Mouse (Mus musculus): ENCODE data around the gene 4921536K21Rik. TPM values are rescaled to one million over a fixed set of nuclear protein-coding genes. Genes with fewer than 3 reads are reported as not detected.

4921536K21Rik gene
- polyA plus RNA-seq, 1 experiment from 2014 or later = 0.79 TPM

GRCm38 (mm10) chr11:3900296-3900695 lies 5.4 kb upstream of the 4921536K21Rik start:
- Histone ChIP-seq H3K4me1 (replicated peaks; ENCODE audit: control insufficient read depth, insufficient read depth, low read length) (peaks cover 7% of the 10 kb centered on the region; the same call in 1 of the 2 replicates), H3K9ac (ENCODE audit: low read length) (no peak overlapping the region), H3K27me3 (ENCODE audit: control insufficient read depth, insufficient read depth, low read depth, low read length) (no peaks in the 10 kb centered on the region), H3K4me3 (ENCODE audit: low read length) (no peak overlapping the region), H3K9me3 (ENCODE audit: control insufficient read depth, low read length) (no peaks in the 10 kb centered on the region), H3K4me2 (ENCODE audit: low read depth, low read length) (no peak overlapping the region), H3K36me3 (ENCODE audit: control insufficient read depth, insufficient read depth, low read length) (no peaks in the 10 kb centered on the region), H3K27ac (ENCODE audit: low read length) (no peak overlapping the region)
- ATAC-seq (ENCODE audit: low read depth) = no peak
- whole genome bisulfite sequencing = 67% methylated on average over 6 of the region's 6 CpGs

GRCm38 (mm10) chr11:3895933-3896332 lies 1.0 kb upstream of the 4921536K21Rik start:
- H3K4me1 ChIP-seq (replicated peaks; ENCODE audit: control insufficient read depth, insufficient read depth, low read length) = 0 out of 2 replicates have a peak, but pooled peaks cover 4% of the 10 kb centered on the region
- no peak overlapping the region for H3K27ac ChIP-seq (ENCODE audit: low read length)
- 79% methylated on average over 1 of the region's 1 CpGs for WGBS
- no peak overlapping the region for H3K4me3 ChIP-seq (ENCODE audit: low read length)
- no peaks in the 10 kb centered on the region for H3K9me3 ChIP-seq (ENCODE audit: control insufficient read depth, low read length)
- ATAC-seq (ENCODE audit: low read depth) = no peak
- H3K27me3 ChIP-seq (ENCODE audit: control insufficient read depth, insufficient read depth, low read depth, low read length) = no peaks in the 10 kb centered on the region
- no peak overlapping the region; the same call in 1 of the 2 replicates for H3K4me2 ChIP-seq (ENCODE audit: low read depth, low read length)
- no peaks in the 10 kb centered on the region for H3K36me3 ChIP-seq (ENCODE audit: control insufficient read depth, insufficient read depth, low read length)
- no peak overlapping the region for H3K9ac ChIP-seq (ENCODE audit: low read length)

GRCm38 (mm10) chr11:3895458-3895857 lies 560 bp upstream of the 4921536K21Rik start:
- H3K36me3 ChIP-seq (ENCODE audit: control insufficient read depth, insufficient read depth, low read length) = no peaks in the 10 kb centered on the region
- peak overlapping the region; percentile 77 for H3K4me2 ChIP-seq (ENCODE audit: low read depth, low read length)
- peak overlapping the region; percentile 64 for H3K9ac ChIP-seq (ENCODE audit: low read length)
- peak overlapping the region; percentile 57 for H3K4me3 ChIP-seq (ENCODE audit: low read length)
- 0 out of 2 replicates have a peak, but pooled peaks cover 4% of the 10 kb centered on the region for H3K4me1 ChIP-seq (replicated peaks; ENCODE audit: control insufficient read depth, insufficient read depth, low read length)
- H3K9me3 ChIP-seq (ENCODE audit: control insufficient read depth, low read length) = no peaks in the 10 kb centered on the region
- H3K27ac ChIP-seq (ENCODE audit: low read length) = peak overlapping the region; percentile 76
- H3K27me3 ChIP-seq (ENCODE audit: control insufficient read depth, insufficient read depth, low read depth, low read length) = no peaks in the 10 kb centered on the region
- 1% methylated on average over 10 of the region's 10 CpGs for WGBS
- ATAC-seq (ENCODE audit: low read depth) = peak; percentile 37

GRCm38 (mm10) chr11:3893970-3894369 lies 928 bp downstream of the 4921536K21Rik start:
- Histone ChIP-seq H3K4me1 (replicated peaks; ENCODE audit: control insufficient read depth, insufficient read depth, low read length) (0 out of 2 replicates have a peak, but pooled peaks cover 4% of the 10 kb centered on the region), H3K9ac (ENCODE audit: low read length) (no peak overlapping the region), H3K9me3 (ENCODE audit: control insufficient read depth, low read length) (no peaks in the 10 kb centered on the region), H3K27me3 (ENCODE audit: control insufficient read depth, insufficient read depth, low read depth, low read length) (no peaks in the 10 kb centered on the region), H3K4me2 (ENCODE audit: low read depth, low read length) (no peak overlapping the region; the same call in 1 of the 2 replicates), H3K36me3 (ENCODE audit: control insufficient read depth, insufficient read depth, low read length) (no peaks in the 10 kb centered on the region), H3K27ac (ENCODE audit: low read length) (no peak overlapping the region), H3K4me3 (ENCODE audit: low read length) (no peak overlapping the region)
- ATAC-seq (ENCODE audit: low read depth) = no peak
- 76% methylated on average over 6 of the region's 6 CpGs for WGBS

GRCm38 (mm10) chr11:3887331-3887730 lies 7.6 kb downstream of the 4921536K21Rik start:
- no peaks in the 10 kb centered on the region for H3K27me3 ChIP-seq (ENCODE audit: control insufficient read depth, insufficient read depth, low read depth, low read length)
- no peaks in the 10 kb centered on the region for H3K36me3 ChIP-seq (ENCODE audit: control insufficient read depth, insufficient read depth, low read length)
- H3K4me3 ChIP-seq (ENCODE audit: low read length) = no peak overlapping the region
- no peak overlapping the region for H3K4me2 ChIP-seq (ENCODE audit: low read depth, low read length)
- 60% methylated on average over 5 of the region's 5 CpGs for WGBS
- ATAC-seq (ENCODE audit: low read depth) = no peak
- no peak overlapping the region for H3K27ac ChIP-seq (ENCODE audit: low read length)
- H3K9ac ChIP-seq (ENCODE audit: low read length) = no peak overlapping the region
- H3K4me1 ChIP-seq (replicated peaks; ENCODE audit: control insufficient read depth, insufficient read depth, low read length) = no peaks in the 10 kb centered on the region
- H3K9me3 ChIP-seq (ENCODE audit: control insufficient read depth, low read length) = no peaks in the 10 kb centered on the region

GRCm38 (mm10) chr11:3883711-3884110 lies 11.2 kb downstream of the 4921536K21Rik start:
- Histone ChIP-seq H3K27me3 (ENCODE audit: control insufficient read depth, insufficient read depth, low read depth, low read length) (no peaks in the 10 kb centered on the region), H3K4me2 (ENCODE audit: low read depth, low read length) (no peak overlapping the region), H3K27ac (ENCODE audit: low read length) (no peak overlapping the region), H3K36me3 (ENCODE audit: control insufficient read depth, insufficient read depth, low read length) (no peaks in the 10 kb centered on the region), H3K4me1 (replicated peaks; ENCODE audit: control insufficient read depth, insufficient read depth, low read length) (no peaks in the 10 kb centered on the region), H3K9me3 (ENCODE audit: control insufficient read depth, low read length) (no peaks in the 10 kb centered on the region), H3K4me3 (ENCODE audit: low read length) (no peak overlapping the region), H3K9ac (ENCODE audit: low read length) (no peak overlapping the region)
- no peak for ATAC-seq (ENCODE audit: low read depth)
- WGBS = 93% methylated on average over 3 of the region's 3 CpGs

GRCm38 (mm10) chr11:3879836-3880235 lies 15.1 kb downstream of the 4921536K21Rik start:
- no peaks in the 10 kb centered on the region for H3K27me3 ChIP-seq (ENCODE audit: control insufficient read depth, insufficient read depth, low read depth, low read length)
- peak; percentile 54; the same call in 1 of the 2 replicates for ATAC-seq (ENCODE audit: low read depth)
- no peak overlapping the region for H3K9ac ChIP-seq (ENCODE audit: low read length)
- 42% methylated on average over 2 of the region's 2 CpGs for WGBS
- H3K9me3 ChIP-seq (ENCODE audit: control insufficient read depth, low read length) = no peaks in the 10 kb centered on the region
- H3K36me3 ChIP-seq (ENCODE audit: control insufficient read depth, insufficient read depth, low read length) = no peaks in the 10 kb centered on the region
- H3K4me3 ChIP-seq (ENCODE audit: low read length) = no peak overlapping the region
- H3K4me2 ChIP-seq (ENCODE audit: low read depth, low read length) = no peak overlapping the region
- no peak overlapping the region for H3K27ac ChIP-seq (ENCODE audit: low read length)
- H3K4me1 ChIP-seq (replicated peaks; ENCODE audit: control insufficient read depth, insufficient read depth, low read length) = no peaks in the 10 kb centered on the region

GRCm38 (mm10) chr11:3878660-3879059 lies 16.2 kb downstream of the 4921536K21Rik start:
- ATAC-seq (ENCODE audit: low read depth) = no peak
- Histone ChIP-seq H3K4me2 (ENCODE audit: low read depth, low read length) (no peak overlapping the region), H3K27me3 (ENCODE audit: control insufficient read depth, insufficient read depth, low read depth, low read length) (no peaks in the 10 kb centered on the region), H3K9ac (ENCODE audit: low read length) (no peak overlapping the region), H3K4me1 (replicated peaks; ENCODE audit: control insufficient read depth, insufficient read depth, low read length) (no peaks in the 10 kb centered on the region), H3K9me3 (ENCODE audit: control insufficient read depth, low read length) (no peaks in the 10 kb centered on the region), H3K27ac (ENCODE audit: low read length) (no peak overlapping the region), H3K36me3 (ENCODE audit: control insufficient read depth, insufficient read depth, low read length) (no peaks in the 10 kb centered on the region), H3K4me3 (ENCODE audit: low read length) (no peak overlapping the region)
- WGBS = 65% methylated on average over 7 of the region's 7 CpGs

GRCm38 (mm10) chr11:3876419-3876818 lies 18.5 kb downstream of the 4921536K21Rik start:
- no peak overlapping the region for H3K4me3 ChIP-seq (ENCODE audit: low read length)
- H3K4me1 ChIP-seq (replicated peaks; ENCODE audit: control insufficient read depth, insufficient read depth, low read length) = no peaks in the 10 kb centered on the region
- ATAC-seq (ENCODE audit: low read depth) = no peak
- no peaks in the 10 kb centered on the region for H3K9me3 ChIP-seq (ENCODE audit: control insufficient read depth, low read length)
- no peak overlapping the region for H3K4me2 ChIP-seq (ENCODE audit: low read depth, low read length)
- WGBS = 72% methylated on average over 6 of the region's 6 CpGs
- H3K27ac ChIP-seq (ENCODE audit: low read length) = no peak overlapping the region
- no peaks in the 10 kb centered on the region for H3K36me3 ChIP-seq (ENCODE audit: control insufficient read depth, insufficient read depth, low read length)
- no peaks in the 10 kb centered on the region for H3K27me3 ChIP-seq (ENCODE audit: control insufficient read depth, insufficient read depth, low read depth, low read length)
- H3K9ac ChIP-seq (ENCODE audit: low read length) = no peak overlapping the region

GRCm38 (mm10) chr11:3864343-3864742 lies 30.6 kb downstream of the 4921536K21Rik start:
- 28% methylated on average over 6 of the region's 6 CpGs for WGBS
- H3K9ac ChIP-seq (ENCODE audit: low read length) = no peak overlapping the region
- peak overlapping the region; percentile 55 for H3K4me3 ChIP-seq (ENCODE audit: low read length)
- ATAC-seq (ENCODE audit: low read depth) = no peak
- no peaks in the 10 kb centered on the region for H3K36me3 ChIP-seq (ENCODE audit: control insufficient read depth, insufficient read depth, low read length)
- 0 out of 2 replicates have a peak, but pooled peaks cover 4% of the 10 kb centered on the region for H3K4me1 ChIP-seq (replicated peaks; ENCODE audit: control insufficient read depth, insufficient read depth, low read length)
- no peak overlapping the region for H3K27ac ChIP-seq (ENCODE audit: low read length)
- peaks cover 10% of the 10 kb centered on the region for H3K27me3 ChIP-seq (ENCODE audit: control insufficient read depth, insufficient read depth, low read depth, low read length)
- peak overlapping the region; percentile 92 for H3K4me2 ChIP-seq (ENCODE audit: low read depth, low read length)
- no peaks in the 10 kb centered on the region for H3K9me3 ChIP-seq (ENCODE audit: control insufficient read depth, low read length)
